Mouse (Mus musculus): ENCODE data around the gene Olfr1302.

Olfr1302 gene

GRCm38 (mm10) chr2:111777129-111777528, at the start of gene Olfr1302:
Gene Olfr1302, plus strand, starts transcription at chr2:111777429.
- DNase-seq (ENCODE audit: low spot score in 2 of 2), result no peak

DNA sequence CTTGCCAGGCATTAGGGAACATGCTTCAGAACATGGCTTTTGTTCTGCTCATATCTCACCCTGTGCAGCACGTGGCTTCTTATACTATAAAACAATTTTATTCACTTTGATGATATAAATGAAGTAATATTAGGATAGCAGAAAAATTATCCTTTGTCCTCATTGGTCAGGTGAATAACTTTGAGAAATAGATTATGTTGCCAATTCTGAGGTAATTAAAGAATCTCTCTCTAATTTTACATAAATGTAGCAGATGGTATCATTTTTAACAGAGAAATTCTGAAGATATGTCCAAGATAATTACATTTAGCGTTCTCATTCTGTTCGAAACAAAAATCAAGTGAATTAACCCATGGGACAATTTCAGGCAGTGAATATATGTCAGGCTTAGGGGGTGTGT, 26.5 kb upstream of the Olfr1302 start, which contains the start of gene Olfr1301:
TSS of gene Olfr1301 (plus strand) at position 301 of the 400 bp plus-strand sequence.
- DNase-seq (ENCODE audit: low spot score in 2 of 2), result no peak

GRCm38 (mm10) chr2:111812936-111813335, 35.7 kb downstream of the Olfr1302 start:
- no peak for DNase-seq (ENCODE audit: low spot score in 2 of 2)

- no peak for DNase-seq (ENCODE audit: low spot score in 2 of 2)
Observed at GRCm38 (mm10) chr2:111820240-111820639, 43.0 kb downstream of the Olfr1302 start, which contains the start of gene Olfr1303. Gene Olfr1303, minus strand, starts transcription at chr2:111820340.

All from frontal cortex, postnatal 25 days (tissue).